Mouse (Mus musculus): ENCODE results near the gene Gpr161. TPM values are rescaled to one million over a fixed set of nuclear protein-coding genes. Genes with fewer than 3 reads are reported as not detected.

Gene Gpr161
- polyA plus RNA-seq, 1 experiment from 2014 or later, result 1.4 TPM

DNA sequence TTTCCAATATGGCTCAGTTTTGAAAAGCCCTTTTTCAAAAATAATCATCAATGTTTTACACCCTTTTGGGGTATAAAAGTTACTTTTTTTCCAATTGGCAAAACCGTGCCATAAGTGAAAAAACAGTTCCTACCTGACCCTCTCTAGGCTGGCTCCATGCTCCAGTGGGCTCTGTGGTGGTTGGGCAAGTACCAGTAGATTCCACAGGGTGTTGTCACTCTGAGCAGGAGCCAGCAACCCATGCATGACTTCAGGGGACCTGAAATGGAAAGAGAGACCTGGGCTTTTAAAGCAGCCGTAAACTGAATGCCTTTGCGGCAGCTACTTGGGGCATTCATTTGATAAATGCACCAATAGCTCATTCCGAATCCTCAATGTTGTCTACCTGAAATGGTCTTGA is 75.4 kb downstream of the Gpr161 start:
- H3K27ac ChIP-seq (replicated peaks), result no peak overlapping the region
- no peak overlapping the region for H3K4me3 ChIP-seq
- WGBS, result 91% methylated on average over 4 of the region's 4 CpGs
- no peak for DNase-seq (ENCODE audit: low spot score)
- no peaks in the 10 kb centered on the region for H3K4me1 ChIP-seq
- no peaks in the 10 kb centered on the region for H3K9me3 ChIP-seq (replicated peaks)
- H3K27me3 ChIP-seq (ENCODE audit: low read depth, poor library complexity, severe bottlenecking), result no peaks in the 10 kb centered on the region
- no peaks in the 10 kb centered on the region for H3K36me3 ChIP-seq

DNA sequence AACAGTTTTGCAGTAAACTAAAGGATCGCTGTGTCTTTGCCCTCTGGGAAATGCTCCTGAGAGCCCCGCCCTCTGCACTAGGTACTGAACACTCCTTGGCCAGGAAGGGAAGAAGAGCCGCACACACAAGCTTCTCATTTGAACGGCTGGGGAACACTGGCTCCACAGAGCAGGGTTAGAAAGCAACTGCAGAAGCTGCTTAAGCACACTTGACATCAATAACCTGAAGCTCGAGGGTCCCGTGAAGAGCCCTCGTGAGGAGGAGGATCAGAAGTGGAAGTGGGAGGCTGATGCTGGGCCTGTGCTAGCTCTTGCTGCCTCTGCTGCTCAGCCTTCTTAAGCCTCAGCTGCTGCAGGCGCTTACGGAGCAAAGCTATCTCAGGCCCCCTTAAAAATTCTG is 78.2 kb downstream of the Gpr161 start:
- no peaks in the 10 kb centered on the region for H3K4me1 ChIP-seq
- no peak overlapping the region for H3K27ac ChIP-seq (replicated peaks)
- 72% methylated on average over 9 of the region's 9 CpGs for WGBS
- H3K9me3 ChIP-seq (replicated peaks), result no peaks in the 10 kb centered on the region
- H3K4me3 ChIP-seq, result no peak overlapping the region
- H3K27me3 ChIP-seq (ENCODE audit: low read depth, poor library complexity, severe bottlenecking), result no peaks in the 10 kb centered on the region
- no peak for DNase-seq (ENCODE audit: low spot score)
- H3K36me3 ChIP-seq, result no peaks in the 10 kb centered on the region

Other genes starting within 250 kb of the Gpr161 start
- gene Tbx19, start 135.0 kb upstream of the Gpr161 start, polyA plus RNA-seq (2016; fragmentation: Nextera tagmentation; extraction: Ambion mirVana), result not detected in 2 replicates
- 7.6 and 7.7 TPM in 2 replicates for gene Sft2d2, start 101.4 kb upstream of the Gpr161 start, polyA plus RNA-seq (2016; fragmentation: Nextera tagmentation; extraction: Ambion mirVana)
- gene Tiprl, start 58.8 kb upstream of the Gpr161 start, polyA plus RNA-seq (2016; fragmentation: Nextera tagmentation; extraction: Ambion mirVana), result 91.5 and 99.2 TPM in 2 replicates
- gene Dcaf6, start 164.7 kb downstream of the Gpr161 start, polyA plus RNA-seq (2016; fragmentation: Nextera tagmentation; extraction: Ambion mirVana), result 6.3 and 6.7 TPM in 2 replicates
- gene Mpc2, start 164.8 kb downstream of the Gpr161 start, polyA plus RNA-seq (2016; fragmentation: Nextera tagmentation; extraction: Ambion mirVana), result 96.4 and 97.5 TPM in 2 replicates
- gene Adcy10, start 189.4 kb downstream of the Gpr161 start, polyA plus RNA-seq (2016; fragmentation: Nextera tagmentation; extraction: Ambion mirVana), result 0.05 and 0.20 TPM in 2 replicates

All from midbrain, embryonic 10.5 days (tissue).